Mouse (Mus musculus): ENCODE measurements at regions not wholly inside any gene's neighbourhood (a gene's known extent, or its start where the extent isn't known, plus 50 kb on each side); places are given as distances from the start of the nearest gene placed in this dataset. TPM values are rescaled to one million over a fixed set of nuclear protein-coding genes. Genes with fewer than 3 reads are reported as not detected.

Small RNA genes in the stretch of these regions (microRNA-seq; reads per million reads assigned to microRNA genes)
- gene Gm22566: not detected

All from left cerebral cortex, postnatal 4 days (tissue).